Mouse (Mus musculus) cerebellum, adult 2 months (tissue): Measurements from ENCODE around the gene Hcrtr1.

Experiments
- CTCF ChIP-seq: fragments of 200-500 bp; IDR thresholded peaks from 2 replicates; pipeline ENCODE4 v1.5.1; 2011; ENCODE audit warnings: low read depth, mild to moderate bottlenecking, control low read depth, low read length, moderate library complexity, borderline replicate concordance; ENCODE audit not compliant: insufficient read depth
- POLR2A ChIP-seq: fragments of 200-500 bp; IDR thresholded peaks from 2 replicates; pipeline ENCODE4 v1.6.1; 2011; ENCODE audit warnings: low read length, control low read depth, borderline replicate concordance; ENCODE audit not compliant: insufficient read depth

DNA sequence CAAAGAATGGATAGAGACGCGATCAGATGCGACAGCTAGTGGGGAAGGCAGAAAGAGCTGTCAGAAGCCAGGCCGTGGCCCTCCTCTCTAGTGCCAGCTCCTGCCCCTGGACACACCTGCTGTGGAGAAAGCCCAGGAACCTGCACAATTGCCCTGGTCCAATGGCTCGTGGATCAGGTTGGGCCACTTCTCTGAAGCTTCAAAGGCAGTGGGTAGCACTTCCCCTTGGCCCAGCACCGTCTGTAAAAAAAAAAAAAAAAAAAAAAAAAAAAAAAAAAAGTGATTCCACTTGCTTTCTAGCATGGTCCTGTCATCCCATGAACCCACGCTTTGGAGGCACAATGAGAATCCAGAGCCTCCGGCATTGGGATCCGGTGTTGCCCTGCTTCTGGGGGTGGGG lies 28.7 kb upstream of the Hcrtr1 start:
- TF ChIP-seq CTCF (no peak), POLR2A (no peak)
